Mouse (Mus musculus): ENCODE measurements at regions not wholly inside any gene's neighbourhood (a gene's known extent, or its start where the extent isn't known, plus 50 kb on each side); places are given as distances from the start of the nearest gene placed in this dataset.

DNA sequence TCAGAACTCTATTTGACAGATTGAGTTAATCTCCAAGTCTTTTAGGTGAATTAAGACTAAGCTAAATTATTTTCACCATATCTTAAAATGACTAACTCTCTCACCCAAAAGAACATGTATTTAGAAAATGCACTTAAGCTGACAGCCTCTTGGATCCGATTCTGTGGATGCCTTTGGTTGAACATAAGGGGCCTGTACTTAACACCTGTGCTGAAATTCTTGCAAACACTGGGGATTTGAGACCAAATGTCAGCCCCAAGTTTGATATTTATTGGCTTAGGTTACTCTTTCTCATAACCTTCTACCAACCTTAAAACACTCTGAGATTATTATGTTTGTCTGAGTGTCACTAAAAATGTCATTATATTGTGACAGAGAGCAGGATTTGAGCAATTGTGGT, 126.6 kb upstream of the C9orf72 start:
- TF ChIP-seq EP300 (IDR thresholded peaks at IDR 0.05), result no peak
- TF ChIP-seq CTCF (IDR thresholded peaks at IDR 0.05), result no peak
